Comparison of ENCODE assay signal across 19 mouse cellular contexts in genomic region chr1:83007471-83007870, GRCm38 (mm10). TPM values are rescaled to one million over a fixed set of nuclear protein-coding genes. Genes with fewer than 3 reads are reported as not detected.
"Had no signal": no experiment of that assay in that cellular context is flagged by ENCODE, and none has a peak within 500 bp of the region (broad histone marks: within the 10 kb centered on the region; RNA-seq: fewer than 3 reads in every experiment).

No protein-coding gene starts in this region.

- H3K9ac ChIP-seq: limb, embryonic 13.5 days; liver, embryonic 14.5 days; neural tube, embryonic 12.5 days; stomach, embryonic 15.5 days had no signal

- H3K27me3 ChIP-seq: limb, embryonic 13.5 days; neural tube, embryonic 12.5 days; stomach, embryonic 15.5 days had no signal

- DNase-seq: kidney, postnatal 10 days; kidney, postnatal 4 days; left cerebral cortex, postnatal 4 days; midbrain, embryonic 14.5 days; right cerebral cortex, postnatal 14 days; thymus, adult 2 months; thymus, postnatal 25 days had no signal

- H3K4me3 ChIP-seq: layer of hippocampus, adult 2 months; limb, embryonic 13.5 days; neural tube, embryonic 12.5 days; stomach, embryonic 15.5 days had no signal

- H3K4me1 ChIP-seq: limb, embryonic 13.5 days; neural tube, embryonic 12.5 days; stomach, embryonic 15.5 days had no signal

- H3K36me3 ChIP-seq: limb, embryonic 13.5 days; neural tube, embryonic 12.5 days; stomach, embryonic 15.5 days had no signal

- H3K9me3 ChIP-seq: limb, embryonic 13.5 days; neural tube, embryonic 12.5 days; stomach, embryonic 15.5 days had no signal

- H3K4me2 ChIP-seq: limb, embryonic 13.5 days; neural tube, embryonic 12.5 days; stomach, embryonic 15.5 days had no signal

- H3K27ac ChIP-seq: layer of hippocampus, adult 2 months; limb, embryonic 13.5 days; liver, embryonic 14.5 days; neural tube, embryonic 12.5 days; stomach, embryonic 15.5 days had no signal

RNA-seq across cellular contexts. Expression of gene Gm47959, which starts 7.1 kb away (rescaled TPM):
- polyA plus RNA-seq: kidney, embryonic 14.5 days; limb, embryonic 13.5 days; liver, adult 2 months; liver, embryonic 14.5 days; lung, adult 2 months; lung, postnatal 0 days; midbrain, embryonic 14.5 days; neural tube, embryonic 12.5 days; spleen, adult 2 months; stomach, embryonic 15.5 days; testis, adult 2 months; thymus, adult 2 months; urinary bladder, adult 2 months had no signal

RNA-seq across cellular contexts. Expression of gene Krtap28-10, which starts 34.8 kb away (rescaled TPM):
- polyA plus RNA-seq: kidney, embryonic 14.5 days; limb, embryonic 13.5 days; liver, adult 2 months; liver, embryonic 14.5 days; lung, adult 2 months; lung, postnatal 0 days; midbrain, embryonic 14.5 days; neural tube, embryonic 12.5 days; spleen, adult 2 months; stomach, embryonic 15.5 days; testis, adult 2 months; thymus, adult 2 months; urinary bladder, adult 2 months had no signal

RNA-seq across cellular contexts. Expression of gene Gm47969, which starts 37.3 kb away (rescaled TPM):
- polyA plus RNA-seq: kidney, embryonic 14.5 days; limb, embryonic 13.5 days; liver, adult 2 months; liver, embryonic 14.5 days; midbrain, embryonic 14.5 days; neural tube, embryonic 12.5 days; spleen, adult 2 months; stomach, embryonic 15.5 days; testis, adult 2 months; thymus, adult 2 months; urinary bladder, adult 2 months had no signal

RNA-seq across cellular contexts. Expression of gene Gm47955, which starts 47.4 kb away (rescaled TPM):
- polyA plus RNA-seq: kidney, embryonic 14.5 days; limb, embryonic 13.5 days; liver, adult 2 months; liver, embryonic 14.5 days; lung, adult 2 months; lung, postnatal 0 days; midbrain, embryonic 14.5 days; neural tube, embryonic 12.5 days; spleen, adult 2 months; stomach, embryonic 15.5 days; testis, adult 2 months; thymus, adult 2 months; urinary bladder, adult 2 months had no signal
